Mouse (Mus musculus): ENCODE measurements around the gene Nmnat3.

The Nmnat3 gene

DNA sequence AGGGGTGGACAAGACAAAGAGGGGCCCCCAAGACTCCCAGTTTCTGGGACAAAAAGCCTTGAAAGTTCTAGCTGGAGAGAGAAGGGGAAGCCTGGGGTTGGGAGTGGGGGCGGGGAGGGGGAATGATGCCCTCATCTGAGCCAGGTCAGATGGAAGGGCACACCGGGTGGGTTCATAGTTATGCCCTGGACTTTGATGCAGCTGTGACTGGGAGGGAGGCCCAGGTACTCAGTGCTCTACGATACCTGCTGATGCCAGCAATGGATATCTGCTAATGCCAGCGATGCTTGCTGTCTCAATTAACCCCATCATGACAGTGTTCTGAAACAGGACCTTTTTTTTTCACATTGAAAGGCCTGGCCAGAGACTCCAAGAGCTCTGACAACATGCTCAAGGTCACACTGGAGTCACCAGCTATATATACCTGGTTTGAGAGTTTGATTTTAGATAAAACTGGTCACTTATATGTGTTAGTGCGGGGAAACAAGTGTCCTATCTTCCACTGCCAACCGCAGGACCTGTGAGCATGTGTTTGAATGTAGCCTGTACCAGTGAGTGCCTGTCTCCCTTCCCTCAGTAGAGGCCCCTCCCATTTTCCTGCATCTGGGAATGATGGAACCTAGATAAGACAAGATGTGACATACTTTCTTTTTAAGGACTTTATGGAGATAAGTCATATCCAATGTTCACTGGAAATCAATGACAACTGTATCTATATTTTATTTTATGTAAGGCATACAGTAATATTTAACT is 25.6 kb downstream of the Nmnat3 start:
- no peak for DNase-seq

DNA sequence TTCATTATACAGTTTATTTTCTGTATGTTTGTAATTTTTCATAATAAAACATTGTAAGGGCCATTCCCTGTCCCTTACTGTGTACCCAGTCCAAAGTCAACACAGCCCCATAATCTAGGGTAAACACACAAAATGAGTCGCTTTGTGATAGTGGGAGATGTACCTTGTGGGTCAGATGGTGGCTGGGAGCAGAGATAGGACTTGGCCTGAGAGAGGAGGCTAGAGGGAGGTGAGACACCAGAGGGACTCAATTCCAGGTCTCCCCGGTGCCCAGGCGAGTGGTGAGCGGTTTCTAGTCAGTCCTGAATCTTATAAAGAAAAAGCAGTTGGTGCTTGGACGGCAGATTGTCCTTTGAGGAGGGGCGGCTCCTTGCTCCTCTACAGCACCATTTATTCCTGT is 26.4 kb downstream of the Nmnat3 start:
- no peak for DNase-seq

DNA sequence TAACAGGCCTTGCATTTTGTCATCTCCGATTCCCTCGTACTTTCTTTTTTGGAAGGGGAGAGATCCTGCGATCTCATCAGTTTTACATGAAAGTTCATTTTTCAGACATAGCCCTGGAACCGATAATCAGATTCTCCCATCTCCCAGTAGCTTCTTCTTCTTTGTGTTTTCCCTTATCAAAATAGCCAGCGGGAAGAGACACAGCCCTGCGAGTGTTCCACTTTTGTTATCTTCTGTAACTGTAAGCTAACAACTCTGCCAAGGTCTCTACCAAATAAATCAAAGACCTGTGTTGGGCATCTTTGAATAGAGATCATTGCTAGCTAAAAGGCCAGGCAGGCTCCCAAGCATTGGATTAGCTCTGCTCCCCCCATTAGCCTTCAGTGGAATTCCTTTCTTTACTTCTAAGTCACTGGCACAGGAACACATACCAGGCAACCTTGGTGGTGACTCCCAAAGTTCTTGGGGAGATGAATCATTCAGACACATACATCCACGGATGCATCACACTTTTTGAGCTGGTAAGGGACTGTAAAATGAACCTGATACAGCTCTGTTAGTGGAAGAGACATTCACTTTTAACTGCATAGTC is 26.9 kb downstream of the Nmnat3 start:
- no peak for DNase-seq

DNA sequence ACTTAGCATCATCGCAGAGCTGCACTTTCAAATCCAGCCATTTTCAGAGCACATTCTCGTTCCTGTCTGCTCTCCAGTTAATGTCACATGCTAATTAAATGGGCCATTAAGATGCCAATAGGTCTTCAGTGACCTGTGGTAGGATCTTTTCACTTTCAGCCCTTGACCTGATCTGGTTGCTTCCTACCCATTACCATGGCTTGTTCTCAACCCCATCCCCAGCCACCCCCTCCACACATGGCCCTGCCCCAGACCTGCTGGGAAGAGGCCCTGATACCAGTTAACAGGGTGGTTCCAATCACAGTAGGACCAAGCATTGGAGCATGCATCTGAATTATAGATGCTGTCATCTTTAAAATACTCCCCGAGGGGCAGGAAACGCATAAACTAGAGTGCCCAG is 30.7 kb downstream of the Nmnat3 start:
- DNase-seq: no peak

DNA sequence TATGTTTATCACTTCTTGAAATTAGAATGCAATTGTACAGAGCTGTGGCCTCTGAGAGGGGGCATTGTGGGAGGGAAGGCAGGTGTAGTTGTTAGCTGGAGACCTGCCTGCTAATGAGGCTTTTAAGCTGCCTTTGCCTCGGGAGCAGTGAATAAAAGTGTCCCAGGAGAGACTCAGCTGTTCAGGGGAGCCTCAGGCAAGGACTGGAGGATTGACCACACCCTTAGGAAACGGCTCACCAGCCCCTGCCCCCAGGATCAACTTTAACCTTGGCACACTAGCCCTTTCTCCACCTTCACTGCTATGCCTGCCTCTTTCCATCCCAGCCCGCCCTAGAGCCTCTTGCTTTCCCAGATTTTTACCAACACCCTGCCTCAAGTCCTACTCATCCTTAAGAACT is 31.6 kb downstream of the Nmnat3 start:
- no peak for DNase-seq

DNA sequence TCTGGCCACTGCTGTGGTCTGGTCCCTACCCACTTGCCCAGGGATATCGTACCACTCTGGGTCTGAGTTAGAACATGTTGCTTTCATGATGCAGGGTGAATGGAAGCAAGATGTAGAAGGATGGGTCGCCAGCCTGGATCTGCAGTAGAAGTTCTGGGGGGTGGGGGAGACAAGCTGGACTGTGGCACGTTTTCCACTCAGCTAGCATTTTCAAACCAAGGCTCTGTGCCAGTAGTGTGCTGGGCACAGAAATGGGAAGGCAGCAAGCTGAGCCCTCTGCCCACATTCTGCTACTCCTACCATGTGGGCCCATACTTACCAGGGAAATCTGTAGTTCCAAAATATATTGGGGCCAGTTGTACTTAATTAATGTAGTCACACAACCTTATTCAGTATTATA is 33.5 kb downstream of the Nmnat3 start:
- peak; percentile 71 to 79 for DNase-seq

DNA sequence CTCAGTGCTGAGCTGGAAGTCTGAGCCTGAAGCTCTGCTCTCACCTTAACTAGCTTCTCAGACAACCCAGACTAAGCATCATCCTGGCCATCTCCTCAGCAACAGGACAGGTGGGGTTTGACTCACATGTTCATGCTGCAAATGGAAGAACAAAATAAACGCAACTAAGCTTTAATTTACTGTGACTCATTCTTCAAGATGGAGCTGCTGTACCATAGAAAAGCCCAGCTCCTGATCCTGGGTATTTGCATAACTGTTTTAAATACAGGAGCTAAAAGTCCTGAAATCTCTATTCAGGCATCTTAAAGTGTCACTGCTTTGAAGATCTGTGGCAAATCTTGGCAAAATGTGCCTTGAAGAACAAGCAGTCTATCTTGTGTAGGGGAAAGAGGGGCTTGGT is 38.9 kb downstream of the Nmnat3 start:
- DNase-seq: no peak

DNA sequence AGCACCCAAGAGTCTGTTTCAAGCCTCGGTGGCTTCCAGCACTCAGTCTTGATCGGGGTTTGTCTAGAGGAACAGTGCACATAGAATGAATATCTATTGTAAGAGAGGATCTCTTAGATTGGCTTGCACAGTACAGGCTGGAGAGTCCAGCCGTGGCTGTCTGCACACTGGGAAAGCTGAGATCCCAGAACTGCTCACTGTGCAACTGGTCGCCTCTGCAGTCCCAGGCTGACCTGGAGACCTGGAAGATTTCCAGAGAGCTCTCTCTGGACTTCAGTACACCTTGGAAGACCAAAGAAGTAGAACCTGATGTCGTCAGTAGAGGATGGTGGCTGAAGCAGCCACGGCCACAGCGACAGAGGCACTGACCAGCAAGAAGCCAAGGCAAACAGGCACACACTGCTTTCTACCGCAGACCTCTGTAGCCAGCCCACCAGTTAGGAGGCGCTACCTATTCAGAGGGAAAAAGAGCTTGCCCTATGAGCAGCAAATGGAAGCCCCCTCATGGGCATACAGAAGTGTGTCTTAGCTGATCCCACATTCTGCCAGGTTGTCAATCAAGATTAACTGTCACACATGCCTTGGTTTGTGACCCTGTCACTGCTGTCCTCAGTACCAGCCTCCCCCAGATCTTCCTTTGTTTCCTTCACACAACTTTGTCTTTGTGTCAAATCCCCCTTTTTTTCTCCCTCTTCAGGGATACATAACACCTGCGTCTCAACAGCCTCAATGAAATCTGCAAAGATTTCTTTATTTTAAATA is 41.4 kb downstream of the Nmnat3 start:
- DNase-seq: no peak

DNA sequence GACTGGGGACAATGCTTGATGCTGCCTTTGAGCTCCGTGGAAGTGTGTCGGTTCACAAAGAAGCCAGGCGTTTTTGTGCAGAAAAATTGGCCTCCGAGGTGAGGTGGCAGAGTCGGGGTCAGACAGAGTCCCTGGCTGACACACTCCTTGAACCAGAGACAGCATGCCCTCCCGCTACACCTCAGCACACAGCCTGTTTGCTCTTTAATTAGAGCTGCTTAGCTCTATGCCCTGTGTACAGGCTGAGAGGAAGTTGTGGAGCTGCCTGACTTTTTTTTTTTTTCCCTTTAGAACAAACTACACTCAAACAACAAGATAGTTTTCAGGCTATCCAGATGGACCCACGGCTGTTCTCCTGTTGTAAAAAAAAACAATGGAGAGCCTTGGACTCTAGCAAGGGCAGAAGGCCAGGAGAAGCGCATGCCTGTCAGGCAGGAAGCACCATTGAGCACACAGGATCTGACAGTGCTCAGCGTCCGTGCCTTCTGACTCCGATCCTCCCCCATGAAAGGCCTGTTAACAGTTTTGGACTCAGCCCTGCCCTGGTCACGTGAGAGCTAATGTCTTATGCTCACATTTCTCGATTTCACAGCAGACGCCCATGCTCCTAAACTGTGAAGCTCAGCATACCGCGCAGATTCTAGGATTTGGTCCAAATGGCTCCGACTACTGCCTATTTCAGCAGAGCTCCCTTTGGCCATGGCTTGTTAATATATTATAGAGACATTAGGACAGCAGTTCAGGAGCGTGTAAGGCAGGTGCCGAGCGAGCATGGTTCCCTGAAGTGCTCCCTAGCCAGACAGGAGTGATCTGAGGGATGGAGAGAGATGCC is 42.3 kb downstream of the Nmnat3 start:
- DNase-seq: peak; percentile 80 to 81

DNA sequence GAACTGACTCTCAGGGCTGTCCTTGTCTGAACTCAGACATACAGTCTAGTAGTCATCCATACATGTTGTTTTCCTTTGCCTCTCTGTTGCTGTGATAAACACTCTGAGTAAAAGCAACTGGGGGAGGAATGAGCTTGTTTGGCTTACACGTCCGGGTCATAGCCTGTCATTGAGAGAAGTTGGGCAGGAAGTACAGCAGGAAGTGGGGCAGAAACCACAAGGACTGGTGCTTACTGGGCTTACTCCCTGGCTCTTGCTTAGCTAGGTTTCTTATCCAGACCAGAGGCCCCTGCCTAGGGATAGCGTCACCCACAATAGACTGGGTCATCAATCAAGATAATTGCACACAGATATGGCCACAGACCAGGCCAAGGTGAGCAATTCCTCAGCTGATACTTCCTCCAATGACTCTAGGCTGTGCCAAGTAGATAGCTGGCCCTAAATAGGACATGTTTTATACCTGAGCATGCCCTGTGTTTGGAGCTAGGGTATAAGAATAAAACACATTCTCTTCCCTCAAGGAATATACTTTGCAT is 46.1 kb downstream of the Nmnat3 start:
- DNase-seq: no peak

DNA sequence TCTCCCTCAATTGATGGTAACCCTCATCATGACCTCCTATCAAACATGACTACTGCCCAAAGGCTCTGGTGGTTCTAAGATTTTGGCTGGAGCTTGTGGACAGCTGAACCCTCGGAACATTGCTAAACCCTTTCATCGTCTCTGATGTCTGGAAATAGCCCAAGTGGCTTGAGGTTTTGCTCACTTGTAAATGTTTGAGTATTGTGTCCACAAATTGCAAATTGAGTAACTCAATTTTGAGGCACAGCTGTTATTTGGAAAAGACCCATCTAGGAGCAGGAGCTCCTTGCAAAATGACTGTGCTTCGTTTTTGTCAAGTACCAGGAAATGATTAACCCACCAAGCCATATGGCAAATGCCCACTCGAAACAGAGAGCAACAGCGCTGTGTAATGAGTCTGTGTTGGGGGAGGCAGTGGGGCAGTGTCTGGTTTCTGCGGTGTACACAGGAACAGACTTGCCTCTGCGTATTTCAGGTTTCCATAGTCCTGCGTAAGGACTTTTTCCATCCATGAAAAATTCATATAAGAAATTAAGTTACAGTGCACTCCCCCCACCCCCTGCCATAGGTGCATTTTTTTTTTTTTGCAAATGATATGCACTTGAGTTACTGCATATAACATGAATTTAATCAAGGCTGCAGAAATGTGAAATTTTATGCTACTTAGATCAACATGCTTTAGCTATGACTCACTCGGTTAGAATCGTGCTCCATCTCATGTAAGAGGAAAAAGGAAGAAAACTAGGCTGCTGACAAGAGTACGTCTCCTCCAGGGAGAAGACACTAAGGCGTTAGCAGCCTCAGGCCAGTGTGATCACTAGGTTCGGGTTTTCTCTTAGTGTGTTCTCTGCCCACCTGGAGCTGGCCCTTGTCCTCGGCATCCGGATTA is 50.9 kb downstream of the Nmnat3 start:
- no peak for DNase-seq

DNA sequence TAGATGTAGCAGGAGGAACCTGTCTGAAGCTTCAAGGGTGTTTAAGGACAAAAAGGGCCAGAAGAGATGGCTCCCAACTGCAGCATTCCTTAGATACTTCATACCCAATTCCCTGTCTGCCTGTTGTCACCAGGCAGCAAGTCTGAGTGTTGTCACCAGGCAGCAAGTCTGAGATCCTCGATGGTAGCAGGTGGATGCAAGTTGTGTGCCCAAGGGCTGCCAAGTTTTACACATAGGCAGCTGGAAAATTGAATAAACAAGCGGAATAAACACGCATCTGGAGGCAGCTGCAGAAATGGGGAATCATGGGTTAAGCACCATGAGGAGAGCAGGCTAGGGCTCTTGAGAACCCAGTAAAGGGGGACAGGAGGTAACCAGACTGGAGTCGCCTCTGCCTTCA is 52.7 kb downstream of the Nmnat3 start:
- no peak for DNase-seq

DNA sequence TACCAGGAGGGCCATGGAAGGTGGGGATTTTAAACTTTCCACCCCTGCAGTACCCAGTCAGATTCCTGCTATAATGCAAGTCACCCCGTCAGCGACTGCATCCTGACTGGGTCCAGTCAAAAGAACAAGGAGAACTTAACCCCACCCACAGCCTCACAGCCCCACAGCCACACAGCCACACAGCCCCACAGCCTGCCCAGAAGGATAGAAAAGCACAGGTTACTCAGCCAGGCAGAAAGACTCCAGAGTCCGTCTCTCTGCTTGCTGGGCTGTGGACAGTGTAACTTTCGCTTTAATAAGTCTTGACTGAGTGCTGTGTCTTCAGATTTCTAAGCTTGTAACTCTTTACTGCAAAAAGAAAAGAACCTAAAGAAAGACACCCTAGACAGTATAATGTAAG is 53.2 kb downstream of the Nmnat3 start:
- DNase-seq: no peak

DNA sequence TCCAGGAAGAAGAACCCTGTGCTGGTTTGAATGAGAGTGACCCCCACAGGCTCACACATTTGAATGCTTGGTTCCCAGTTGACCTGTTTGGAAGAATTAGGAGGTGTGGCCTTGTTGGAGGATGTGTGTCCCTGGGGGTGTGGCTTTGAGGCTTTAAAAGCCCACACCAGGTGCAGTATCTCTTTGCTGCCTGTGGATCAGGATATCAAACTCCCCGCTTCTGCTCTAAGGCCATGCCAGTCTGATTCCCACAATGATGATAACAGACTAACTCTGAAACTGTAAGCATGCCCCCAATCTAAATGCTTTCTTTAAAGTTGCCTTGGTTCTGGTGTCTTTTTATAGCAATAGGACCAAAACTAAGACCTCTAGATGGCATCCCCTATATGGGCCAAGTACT is 58.6 kb downstream of the Nmnat3 start:
- no peak for DNase-seq

DNA sequence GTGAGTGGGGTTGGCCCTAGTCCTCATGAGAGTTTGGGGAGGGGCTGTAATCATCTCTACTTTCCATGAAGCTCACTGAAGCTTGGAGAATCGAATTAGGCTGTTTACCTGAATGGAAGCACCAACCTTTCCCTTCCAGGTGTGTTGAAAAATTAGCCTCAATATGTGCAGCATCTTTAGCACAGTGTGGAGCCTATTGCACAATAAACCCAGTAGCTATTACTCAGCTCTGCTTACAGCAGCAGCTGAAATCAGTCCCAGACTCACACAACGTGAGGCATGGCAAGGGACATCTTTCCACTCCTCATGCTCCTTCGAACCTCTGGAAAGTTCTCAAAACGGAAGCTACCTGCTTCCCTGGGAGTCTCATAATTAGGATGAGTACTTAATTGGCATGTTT is 59.0 kb downstream of the Nmnat3 start:
- no peak for DNase-seq

DNA sequence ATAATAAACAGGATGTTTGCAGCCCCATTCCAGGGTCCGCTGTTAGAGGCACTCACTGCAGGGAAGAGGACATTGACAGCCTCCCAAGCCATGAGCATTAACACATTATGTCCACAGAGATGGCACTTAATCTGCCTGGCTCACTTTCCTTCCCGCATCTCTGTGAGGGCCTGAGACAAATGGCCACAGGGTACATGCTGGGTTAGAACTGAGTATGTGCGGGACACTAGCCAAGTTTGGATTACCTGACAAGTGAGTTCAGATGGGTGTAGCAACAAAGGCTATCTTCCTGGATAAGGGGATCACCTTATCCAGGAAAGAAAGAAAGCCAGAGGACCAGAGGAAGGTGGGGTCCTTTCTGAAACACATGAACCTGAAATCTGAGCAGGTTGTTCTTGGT is 59.8 kb downstream of the Nmnat3 start:
- peak; percentile 49 to 59 for DNase-seq

DNA sequence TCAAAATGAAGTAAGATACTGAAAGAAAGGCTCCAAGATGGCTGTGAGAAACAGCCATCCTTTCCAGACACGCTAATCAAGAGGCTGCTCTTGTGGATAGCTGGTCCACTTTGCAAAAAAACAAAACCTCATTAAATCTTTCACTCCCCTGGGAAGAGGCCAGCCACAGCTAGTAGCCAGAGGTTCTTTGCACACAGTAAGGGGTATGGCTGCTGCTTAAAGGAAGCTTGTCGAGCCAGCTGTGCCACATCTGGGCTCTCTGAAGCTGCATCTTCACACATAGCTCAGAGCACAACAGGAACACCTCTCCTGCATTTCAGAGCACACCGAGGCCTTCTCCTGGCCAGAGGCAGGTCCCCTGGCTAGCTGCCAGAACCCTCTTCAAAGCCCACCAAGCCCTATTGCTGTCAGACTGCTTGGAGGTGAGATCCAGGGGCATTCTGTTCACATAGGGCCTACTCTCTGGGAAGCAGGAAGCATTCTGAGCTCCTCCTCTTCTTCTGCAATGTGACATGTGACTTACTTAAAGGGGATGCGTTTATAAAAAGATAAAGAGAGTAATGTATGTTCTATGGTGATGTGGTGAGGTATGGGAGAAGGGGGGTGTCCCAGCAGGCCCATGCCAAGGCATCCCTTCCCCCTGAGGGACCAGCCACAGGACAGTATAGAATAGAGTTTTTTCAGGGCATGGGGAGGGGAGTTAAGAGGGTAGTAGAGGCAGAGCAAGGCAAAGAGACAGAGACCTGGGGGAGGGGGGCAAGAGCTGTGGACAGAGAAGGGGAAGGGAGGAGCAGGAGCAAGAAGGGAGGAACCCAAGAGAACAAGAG is 63.3 kb downstream of the Nmnat3 start:
- peak in 1 of 2 experiments; percentile 26 for DNase-seq

DNA sequence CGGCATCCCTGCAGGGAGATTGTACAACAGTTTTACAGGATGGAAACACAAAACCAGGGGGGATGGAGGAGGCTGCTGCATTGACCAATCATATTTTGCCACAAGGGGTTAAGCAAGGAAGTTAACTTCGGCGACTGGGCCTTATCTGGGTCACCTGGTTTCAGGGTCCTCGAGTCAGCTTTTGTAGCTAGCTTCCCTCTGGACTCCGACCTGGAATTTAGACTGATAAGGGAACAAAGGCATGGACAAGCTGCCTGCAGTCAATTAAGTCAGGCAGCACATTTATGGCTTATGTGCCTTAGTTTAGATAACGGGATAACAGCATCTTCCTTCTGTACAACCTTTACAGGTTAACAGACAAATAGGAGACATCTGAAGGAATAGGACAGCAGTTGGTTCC is 65.1 kb downstream of the Nmnat3 start:
- DNase-seq: no peak

DNA sequence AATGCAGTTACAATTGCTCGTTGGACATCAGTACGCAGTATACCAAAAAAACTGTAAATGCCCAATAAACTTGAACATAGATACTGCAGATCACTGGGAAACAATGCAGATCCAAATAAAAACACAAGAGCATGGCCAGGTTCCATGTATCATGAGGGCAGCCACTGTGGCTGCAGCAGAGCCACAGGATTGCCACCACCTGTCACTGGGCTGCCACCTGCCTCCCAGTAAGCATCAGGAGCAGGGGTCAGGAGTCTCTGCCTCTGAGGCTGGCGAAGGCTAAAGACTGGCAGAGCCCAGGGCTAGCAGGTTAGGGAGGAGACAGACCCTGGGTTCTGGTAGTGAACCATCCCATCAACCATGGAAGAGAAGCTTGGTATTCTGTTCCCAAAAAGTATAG is 67.7 kb downstream of the Nmnat3 start:
- DNase-seq: peak; percentile 16 to 52

DNA sequence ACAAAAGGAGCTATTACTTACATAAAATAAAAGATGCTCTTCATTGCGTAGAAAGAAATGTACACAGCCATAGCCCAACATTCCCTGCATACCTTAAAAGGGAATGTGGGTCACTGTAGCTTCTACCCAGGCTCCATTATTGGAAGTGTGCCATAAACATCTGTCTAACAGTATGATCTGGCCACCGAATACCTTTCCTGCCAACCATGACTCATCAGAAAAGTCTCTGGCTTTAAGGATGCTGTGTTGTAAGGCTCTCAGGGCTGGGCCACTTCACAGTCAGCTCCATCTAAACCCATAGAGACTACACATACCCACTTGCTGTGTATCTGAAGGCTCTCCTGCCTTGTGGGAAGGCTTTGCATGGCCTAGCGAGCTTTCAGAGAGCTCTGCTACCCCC is 73.8 kb downstream of the Nmnat3 start:
- DNase-seq: no peak

DNA sequence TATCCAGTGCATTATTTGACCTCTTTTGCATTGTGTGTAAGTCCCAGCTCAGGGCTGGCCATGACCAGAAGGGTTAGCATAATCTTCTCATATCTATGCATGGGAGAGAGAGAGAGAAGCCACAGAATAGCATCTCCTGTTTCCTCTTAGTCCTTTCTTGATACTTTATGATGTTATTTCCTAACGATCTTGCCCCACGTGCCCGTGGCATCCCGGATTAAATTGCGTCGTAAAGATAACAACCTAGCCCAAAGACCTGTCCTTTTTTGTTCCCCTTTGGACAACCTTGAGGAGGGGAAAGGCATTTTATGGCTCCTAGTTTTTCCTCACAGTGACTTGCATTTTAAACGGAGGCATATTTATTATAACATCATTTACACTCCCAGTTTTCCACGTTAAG is 78.8 kb downstream of the Nmnat3 start:
- no peak for DNase-seq

All from cerebellum, postnatal 14 days (tissue).